Mouse (Mus musculus): ENCODE data around the gene Setd1b.

Setd1b gene

GRCm38 (mm10) chr5:123142161-123143157 lies at the start of gene Setd1b:
TSS of gene Setd1b (plus strand) at chr5:123142193.
- peak; percentile 64 for DNase-seq (ENCODE audit: low read depth)

GRCm38 (mm10) chr5:123093077-123093633 lies 48.8 kb upstream of the Setd1b start:
- no peak for DNase-seq (ENCODE audit: low read depth)

- no peak for DNase-seq (ENCODE audit: low read depth)
These were observed 47.6 kb upstream of the Setd1b start for GRCm38 (mm10) chr5:123094238-123094991.

GRCm38 (mm10) chr5:123096299-123096698 lies 45.7 kb upstream of the Setd1b start:
- DNase-seq (ENCODE audit: low read depth), result no peak

- no peak for DNase-seq (ENCODE audit: low read depth)
These were observed 43.5 kb upstream of the Setd1b start for GRCm38 (mm10) chr5:123098487-123098886.

- peak; percentile 39 for DNase-seq (ENCODE audit: low read depth)
These were observed 39.6 kb upstream of the Setd1b start for GRCm38 (mm10) chr5:123102376-123102775.

- no peak for DNase-seq (ENCODE audit: low read depth)
These were observed 38.4 kb upstream of the Setd1b start for GRCm38 (mm10) chr5:123103556-123103955.

- DNase-seq (ENCODE audit: low read depth), result no peak
These were observed 37.2 kb upstream of the Setd1b start for GRCm38 (mm10) chr5:123104769-123105168.

- DNase-seq (ENCODE audit: low read depth), result no peak
These were observed 32.4 kb upstream of the Setd1b start for GRCm38 (mm10) chr5:123109452-123110203.

GRCm38 (mm10) chr5:123110296-123110721 lies 31.7 kb upstream of the Setd1b start:
- DNase-seq (ENCODE audit: low read depth), result no peak

GRCm38 (mm10) chr5:123114109-123114508 lies 27.9 kb upstream of the Setd1b start:
- no peak for DNase-seq (ENCODE audit: low read depth)

GRCm38 (mm10) chr5:123114924-123115323 lies 27.1 kb upstream of the Setd1b start:
- DNase-seq (ENCODE audit: low read depth), result peak; percentile 51

- DNase-seq (ENCODE audit: low read depth), result no peak
These were observed 25.9 kb upstream of the Setd1b start for GRCm38 (mm10) chr5:123116080-123116479.

- DNase-seq (ENCODE audit: low read depth), result peak; percentile 88
These were observed 24.7 kb upstream of the Setd1b start for GRCm38 (mm10) chr5:123117257-123117656.

GRCm38 (mm10) chr5:123117773-123118172 lies 24.2 kb upstream of the Setd1b start:
- DNase-seq (ENCODE audit: low read depth), result no peak

GRCm38 (mm10) chr5:123118826-123119225 lies 23.2 kb upstream of the Setd1b start:
- DNase-seq (ENCODE audit: low read depth), result no peak

- no peak for DNase-seq (ENCODE audit: low read depth)
These were observed 21.3 kb upstream of the Setd1b start for GRCm38 (mm10) chr5:123120624-123121215.

- peak; percentile 43 for DNase-seq (ENCODE audit: low read depth)
These were observed 19.8 kb upstream of the Setd1b start for GRCm38 (mm10) chr5:123122181-123122580.

GRCm38 (mm10) chr5:123125105-123125504 lies 16.9 kb upstream of the Setd1b start:
- no peak for DNase-seq (ENCODE audit: low read depth)

- DNase-seq (ENCODE audit: low read depth), result no peak
These were observed 16.2 kb upstream of the Setd1b start for GRCm38 (mm10) chr5:123125638-123126406.
